Mouse (Mus musculus) common myeloid progenitor, adult 5-6 weeks (primary cell): Measurements from ENCODE around the gene Eva1b. TPM values are rescaled to one million over a fixed set of nuclear protein-coding genes. Genes with fewer than 3 reads are reported as not detected.

ENCODE experiments used
- ATAC-seq: replicated peaks from 2 replicates; pipeline ENCODE4 v1.8.0; 2016; ENCODE audit warnings: low read depth, mild to moderate bottlenecking, moderate TSS enrichment, inconsistent platforms; ENCODE audit not compliant: poor library complexity, severe bottlenecking
- total RNA-seq: library from RNA; stranded (forward); fragments of 200-1000, 187-1606 nt; gene quantifications from 2 replicates; pipeline ENCODE4 v1.2.3, GENCODE M21; 2017

Gene Eva1b
- total RNA-seq, 1 experiment from 2014 or later = 1.0 TPM

DNA sequence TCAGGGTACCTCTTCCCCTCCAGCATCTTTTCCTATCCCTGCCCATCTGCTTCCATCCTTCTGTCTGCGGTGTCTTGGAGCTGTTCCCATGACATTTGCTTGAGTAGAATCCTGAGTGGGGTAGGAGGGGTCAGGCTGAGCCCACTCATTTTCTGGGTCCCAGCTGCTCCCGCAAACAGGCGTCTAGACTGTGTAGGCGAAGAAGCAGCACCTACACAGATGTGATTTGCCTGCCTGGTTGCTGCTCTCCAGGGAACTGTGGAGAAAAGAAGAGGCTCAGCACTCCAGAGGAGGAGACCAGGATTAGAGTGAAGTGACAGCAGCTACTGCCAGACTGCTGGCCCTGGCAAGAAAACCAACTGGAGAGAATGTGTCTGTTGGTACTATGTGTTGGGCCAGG, 28.9 kb upstream of the Eva1b start:
- no peak for ATAC-seq

DNA sequence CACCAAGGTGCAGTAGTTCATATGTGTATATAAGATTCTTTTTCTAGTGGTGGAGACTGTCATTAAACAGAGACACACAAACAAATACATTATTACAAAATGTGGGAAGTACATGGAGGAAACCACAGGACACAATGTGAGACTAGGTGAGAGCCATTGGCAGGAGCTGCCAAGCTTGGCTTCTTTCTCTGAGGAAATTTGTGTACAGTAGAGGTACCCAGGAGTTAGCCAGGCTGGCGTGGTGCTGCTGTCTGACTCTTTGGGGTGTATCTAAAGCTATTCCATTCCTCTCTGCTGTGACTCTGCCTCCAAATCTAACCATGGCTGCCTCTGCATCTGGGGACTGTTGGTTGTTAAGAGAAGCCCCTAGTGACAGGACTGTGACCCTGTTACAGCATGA, 28.5 kb upstream of the Eva1b start:
- no peak for ATAC-seq

DNA sequence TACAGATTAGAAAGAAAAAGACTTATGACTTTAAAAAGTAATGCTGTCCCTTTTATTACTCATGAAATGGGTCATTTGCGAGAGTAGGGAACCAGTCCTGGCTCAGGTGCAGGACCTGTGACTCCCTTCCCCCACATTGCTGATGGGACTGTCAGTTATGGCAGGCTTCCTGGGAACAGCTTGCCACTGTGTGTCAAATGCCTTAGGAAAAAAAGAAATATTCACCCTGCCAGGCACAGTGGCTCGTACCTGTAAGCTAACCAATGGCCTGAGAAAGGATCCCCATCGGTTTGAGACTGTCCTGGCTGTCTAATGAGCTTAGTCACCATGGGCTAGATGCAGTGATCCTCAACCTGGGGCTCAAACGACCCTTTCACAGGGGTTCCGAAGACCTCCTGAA, 27.5 kb upstream of the Eva1b start:
- no peak for ATAC-seq

DNA sequence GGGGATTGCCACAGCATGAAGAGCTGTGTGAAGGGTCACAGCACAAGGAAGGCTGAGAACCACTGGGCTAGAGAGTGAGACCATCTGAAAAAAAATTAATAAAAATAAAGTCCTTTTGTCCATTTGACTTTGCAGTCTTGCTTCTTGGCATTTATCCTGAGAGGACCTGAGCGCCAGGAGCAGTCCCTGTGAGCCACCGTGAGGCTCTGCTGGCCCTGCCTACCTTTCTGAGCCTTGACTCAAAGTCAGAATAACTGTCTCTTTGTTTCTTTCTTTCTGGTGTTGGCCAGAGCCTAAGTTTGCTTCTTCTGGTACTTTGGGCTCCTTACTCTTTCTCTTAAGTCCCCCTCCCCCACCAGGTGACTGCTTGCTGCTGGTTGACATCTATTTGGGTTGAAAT, 27.0 kb upstream of the Eva1b start:
- no peak for ATAC-seq

DNA sequence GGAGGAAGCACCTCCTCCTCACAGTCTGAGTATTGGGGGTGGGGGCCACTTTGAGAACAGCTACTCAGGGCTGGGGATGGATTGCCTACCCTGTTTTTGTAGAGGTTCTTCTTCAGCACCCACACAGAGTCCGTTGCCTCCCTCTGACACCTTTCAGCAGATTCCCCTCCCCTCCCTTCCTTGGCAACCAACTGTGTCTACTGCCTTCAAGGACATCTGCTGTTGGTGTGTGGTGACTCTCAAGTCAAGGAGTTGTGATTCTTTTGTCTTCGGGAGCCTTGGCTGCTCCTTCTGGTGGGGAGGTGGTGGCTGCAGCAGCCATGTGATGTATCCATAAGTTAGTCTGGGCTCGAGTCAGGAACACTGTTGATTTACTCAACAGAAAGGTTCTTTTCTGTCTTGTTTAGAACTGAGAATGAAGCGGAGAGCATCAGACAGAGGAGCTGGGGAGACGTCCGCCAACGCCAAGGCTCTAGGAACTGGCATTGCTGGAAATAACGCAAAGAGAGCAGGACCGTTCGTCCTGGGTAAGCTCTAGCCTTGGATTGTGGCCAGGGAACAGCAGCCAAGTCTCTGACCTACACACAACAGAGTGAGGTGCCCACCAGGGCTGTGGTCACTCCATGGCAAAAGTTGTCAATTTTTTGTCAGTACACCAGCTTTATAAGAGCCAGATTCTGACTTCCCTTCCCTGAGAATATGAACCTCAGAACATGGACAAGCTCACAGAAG, 24.1 kb upstream of the Eva1b start:
- no peak for ATAC-seq

DNA sequence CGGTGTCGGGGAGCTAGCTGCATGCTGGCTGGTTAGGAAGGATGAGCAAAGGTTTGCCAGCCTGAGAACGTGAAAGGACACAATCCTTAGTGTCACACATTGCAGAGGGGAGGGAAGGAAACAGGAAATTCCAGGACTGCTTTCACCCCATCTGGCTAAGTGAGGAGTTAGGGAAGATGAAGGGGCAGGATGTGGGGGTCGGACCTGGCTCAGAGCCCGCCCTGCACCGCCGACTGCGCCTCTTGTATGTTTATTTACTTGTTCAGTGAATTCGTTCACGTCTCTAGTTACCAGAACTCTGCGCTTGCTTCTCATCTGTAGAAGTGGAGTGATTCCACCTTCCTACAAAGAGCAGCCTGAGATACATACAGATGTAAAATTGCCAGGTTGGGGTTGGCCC, 17.0 kb upstream of the Eva1b start:
- ATAC-seq = no peak

DNA sequence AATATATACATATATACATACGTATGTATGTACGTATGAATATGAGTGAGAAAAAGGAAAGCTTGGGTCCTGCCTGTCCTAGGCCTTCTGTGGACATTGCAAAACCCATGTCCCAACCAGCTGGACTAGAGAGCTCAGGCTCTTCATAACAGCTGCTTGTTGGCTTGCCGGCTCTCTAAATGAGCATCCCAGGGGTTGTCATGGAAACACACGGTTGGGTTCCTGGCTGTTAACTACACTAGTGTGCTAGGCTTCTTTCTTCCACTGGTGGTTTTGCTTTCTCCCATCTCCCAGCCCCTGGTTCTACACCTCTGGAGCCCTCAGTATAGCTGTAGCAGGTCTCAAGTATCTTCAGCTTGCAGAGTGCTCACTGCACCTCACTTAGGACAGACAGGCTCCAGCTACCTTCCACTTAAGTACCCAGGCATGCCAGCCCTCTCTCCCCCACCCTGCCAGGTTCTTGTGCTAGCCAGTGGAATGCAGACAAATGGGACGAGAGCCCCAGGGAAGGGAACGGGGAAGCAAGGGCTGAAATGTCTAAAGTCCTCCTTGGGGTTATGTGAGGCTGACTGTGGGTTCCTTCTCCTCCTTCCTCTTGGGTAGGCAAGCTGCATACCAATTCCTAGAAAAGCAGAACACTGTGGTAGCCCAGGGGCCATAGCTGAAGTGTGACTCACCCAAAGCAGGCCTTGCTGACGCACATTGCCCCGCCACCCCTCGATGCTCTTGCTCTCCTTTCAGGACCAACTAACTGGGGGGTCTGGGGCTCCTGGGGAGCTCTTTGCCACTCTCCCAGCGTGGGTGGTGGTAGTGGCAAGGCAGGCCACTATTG, 16.0 kb upstream of the Eva1b start:
- peak; percentile 97 for ATAC-seq

DNA sequence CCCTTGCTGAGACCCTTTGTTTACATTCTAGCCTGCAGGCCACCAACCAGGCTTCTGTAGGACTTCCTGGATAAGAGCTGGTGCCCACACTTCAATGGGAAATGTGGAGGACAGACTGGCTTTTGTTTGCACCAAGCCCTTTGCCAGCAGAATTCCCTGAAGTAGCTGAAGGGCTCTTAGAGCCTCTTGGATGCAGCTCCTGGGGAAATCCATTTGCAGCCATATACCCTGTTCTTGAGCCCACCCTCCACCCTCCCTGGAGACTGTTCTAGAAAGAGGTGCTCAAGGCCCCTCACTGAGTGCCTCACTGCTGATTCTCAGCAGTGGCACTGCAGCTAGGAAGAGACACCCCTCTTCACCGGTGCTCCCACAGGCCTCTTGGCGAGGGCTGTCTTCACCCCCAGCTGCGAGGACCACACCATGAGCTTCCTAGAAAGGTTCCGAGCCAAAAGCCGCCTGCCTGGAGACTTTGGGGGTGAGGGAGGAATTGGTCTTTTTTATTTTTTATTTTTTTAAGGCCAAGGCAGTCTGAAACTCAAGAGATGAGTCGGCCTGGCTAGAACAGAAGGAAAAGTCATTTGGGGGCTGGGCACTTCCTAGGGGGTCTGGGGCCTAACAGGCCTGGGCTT, 14.8 kb upstream of the Eva1b start:
- no peak for ATAC-seq

DNA sequence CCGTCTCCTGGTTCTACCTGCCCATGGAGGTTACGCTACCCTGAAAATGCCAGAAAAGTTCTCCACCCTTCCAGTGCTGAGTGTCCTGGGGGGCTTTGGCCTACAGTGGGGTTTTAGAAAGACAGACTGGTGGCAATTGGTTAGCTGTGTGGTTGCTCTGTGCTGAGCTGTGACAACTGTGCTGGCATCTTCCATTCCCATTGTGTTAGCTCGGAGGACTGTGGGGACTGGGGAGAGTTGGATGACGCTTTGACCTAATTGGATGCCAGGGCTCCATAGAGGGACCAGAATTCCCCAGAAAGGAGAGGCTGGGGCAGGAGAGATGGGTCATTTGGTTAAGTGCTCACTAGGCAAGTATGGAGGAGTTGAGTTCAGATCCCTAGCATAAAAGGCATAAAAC, 13.3 kb upstream of the Eva1b start:
- ATAC-seq = no peak

DNA sequence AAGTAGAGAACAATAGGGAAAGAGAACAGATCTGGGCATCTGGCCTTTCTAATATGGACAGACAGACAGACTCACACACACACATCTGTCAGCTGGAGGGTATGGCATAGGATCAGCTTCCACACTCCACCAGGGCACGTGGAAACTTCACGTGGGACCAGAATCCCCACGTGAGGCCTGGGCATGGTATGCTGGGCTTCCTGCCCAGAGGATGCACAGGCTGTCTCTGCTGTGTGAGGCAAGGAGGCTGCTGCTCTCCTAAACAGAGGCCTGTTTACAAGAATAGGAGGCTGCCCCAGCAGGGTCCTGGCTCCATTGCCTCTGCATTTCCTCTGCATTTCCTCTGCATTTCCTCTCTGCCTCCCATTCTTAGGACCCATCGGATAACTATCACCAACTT, 12.9 kb upstream of the Eva1b start:
- no peak for ATAC-seq

DNA sequence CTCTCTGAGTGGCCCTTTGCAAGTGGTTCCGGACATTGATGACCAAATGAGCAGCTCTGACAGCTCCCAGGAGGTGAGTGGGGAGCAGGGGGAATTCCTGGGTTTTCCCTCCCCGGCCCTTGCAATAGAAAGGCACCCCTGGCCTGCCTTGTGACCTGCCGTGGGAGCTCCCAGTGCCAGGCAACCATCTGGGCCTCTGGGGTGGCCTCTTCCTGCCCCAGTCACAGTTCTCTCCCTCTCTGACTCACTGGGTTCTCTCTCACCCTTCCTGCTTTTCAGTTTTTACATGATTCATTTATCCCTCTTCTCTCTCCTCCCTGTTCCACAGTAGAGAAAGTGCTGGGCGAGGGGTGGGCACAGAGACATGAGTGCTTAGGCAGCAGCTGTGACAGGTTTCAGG, 9.8 kb upstream of the Eva1b start:
- no peak for ATAC-seq

DNA sequence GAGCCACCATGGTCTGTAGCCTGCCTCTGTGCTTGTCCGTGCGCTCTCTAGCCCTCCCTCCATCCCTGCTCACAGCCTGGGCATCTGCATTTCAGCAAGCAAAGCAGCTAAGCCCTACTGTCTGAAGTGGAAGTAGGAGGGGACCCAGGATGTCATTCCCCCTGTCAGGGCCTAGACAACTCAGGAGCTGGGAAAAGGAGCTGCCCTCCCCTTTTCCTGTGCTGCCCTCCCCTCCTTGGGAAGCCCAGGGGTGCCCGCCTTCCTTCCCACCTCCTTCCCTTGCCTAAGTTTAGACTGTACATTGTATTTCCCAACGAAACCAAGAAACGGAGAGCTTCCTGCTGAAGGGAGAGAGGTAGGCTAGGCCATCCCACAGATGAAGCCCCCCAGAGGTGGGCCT, 6.5 kb upstream of the Eva1b start:
- ATAC-seq = no peak

DNA sequence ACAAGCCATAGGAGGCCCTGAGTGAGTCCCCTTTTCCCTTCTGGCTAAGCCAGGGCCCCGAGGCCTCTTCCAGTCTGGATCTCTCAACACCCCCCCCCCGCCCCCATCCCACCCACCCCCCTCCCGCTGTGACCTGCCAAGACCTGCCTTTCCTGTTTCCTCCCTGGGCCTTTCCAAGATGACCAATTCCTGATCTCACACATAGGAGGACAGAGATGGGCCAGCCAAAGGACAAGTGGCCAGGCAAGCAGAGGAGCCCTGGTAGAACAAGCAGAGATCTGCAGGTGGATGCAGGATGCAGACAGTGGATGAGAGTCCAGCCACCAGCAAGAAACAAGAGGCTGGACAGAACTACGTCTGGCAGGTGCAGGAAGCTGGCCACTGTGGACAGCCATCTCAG, 2.1 kb upstream of the Eva1b start:
- no peak for ATAC-seq

DNA sequence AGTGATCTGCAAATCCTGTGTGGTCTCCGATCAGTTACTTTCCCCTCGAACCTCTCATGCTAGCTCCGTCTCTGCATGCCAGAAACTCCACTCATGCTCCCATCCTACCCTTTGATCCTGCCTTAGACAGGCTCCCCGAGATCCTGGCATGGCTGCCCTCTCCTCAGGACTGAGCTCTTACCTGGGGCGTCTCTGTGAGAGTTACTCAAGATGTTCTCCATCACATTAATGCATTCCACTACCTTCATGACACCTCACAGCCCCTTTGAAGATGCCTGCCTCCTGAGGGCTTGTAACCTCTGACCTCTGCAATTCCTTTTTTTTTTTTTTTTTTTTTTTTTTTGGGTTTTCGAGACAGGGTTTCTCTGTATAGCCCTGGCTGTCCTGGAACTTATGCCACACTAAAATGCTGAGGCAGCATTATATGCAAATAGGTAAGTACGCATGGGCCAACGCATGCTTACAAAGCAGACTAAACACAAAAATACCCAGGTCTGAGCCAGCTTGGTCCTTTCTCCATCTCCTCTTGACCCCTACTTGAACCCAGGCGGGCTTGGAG, 491 bp upstream of the Eva1b start:
- no peak for ATAC-seq

DNA sequence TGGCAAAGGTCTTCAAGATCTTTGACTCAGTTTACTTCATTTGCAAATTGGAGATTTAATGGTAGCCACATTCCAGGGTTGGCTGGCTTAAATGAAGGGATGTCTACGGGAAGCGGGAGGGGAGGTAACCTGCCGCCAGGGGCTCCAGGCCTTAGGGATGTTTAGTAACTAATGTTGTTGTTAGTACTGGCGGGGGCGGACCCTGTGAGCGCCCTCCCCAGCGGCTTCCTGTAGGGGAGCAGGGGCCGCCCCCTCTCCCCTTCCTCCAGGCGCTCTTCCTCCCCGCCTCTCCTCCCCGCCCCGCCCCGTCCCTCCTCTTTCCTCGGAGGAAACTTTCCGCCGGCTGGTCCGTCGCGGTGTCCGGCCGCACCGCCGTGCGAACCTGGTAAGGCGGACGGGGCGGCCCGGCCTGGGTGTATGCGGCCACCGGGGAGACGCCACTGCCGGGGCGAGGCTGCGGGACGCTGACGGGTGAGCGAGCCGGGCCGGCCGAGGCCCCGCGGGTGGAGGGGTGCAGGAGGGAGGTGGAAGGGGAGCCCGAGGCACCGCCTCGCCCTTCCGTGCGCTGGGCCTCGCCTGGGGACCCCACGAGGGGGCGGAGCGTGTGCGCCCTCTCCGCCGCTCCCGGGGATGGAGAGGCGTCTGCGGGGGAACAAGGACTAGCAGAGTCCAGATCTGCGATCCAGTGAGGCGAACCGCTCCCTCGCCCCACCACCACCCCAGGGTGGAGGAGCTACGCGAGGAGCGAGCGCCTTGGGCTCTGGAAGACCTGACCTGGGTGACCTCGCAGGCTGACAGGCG, 817 bp downstream of the Eva1b start:
- ATAC-seq = peak; percentile 68

DNA sequence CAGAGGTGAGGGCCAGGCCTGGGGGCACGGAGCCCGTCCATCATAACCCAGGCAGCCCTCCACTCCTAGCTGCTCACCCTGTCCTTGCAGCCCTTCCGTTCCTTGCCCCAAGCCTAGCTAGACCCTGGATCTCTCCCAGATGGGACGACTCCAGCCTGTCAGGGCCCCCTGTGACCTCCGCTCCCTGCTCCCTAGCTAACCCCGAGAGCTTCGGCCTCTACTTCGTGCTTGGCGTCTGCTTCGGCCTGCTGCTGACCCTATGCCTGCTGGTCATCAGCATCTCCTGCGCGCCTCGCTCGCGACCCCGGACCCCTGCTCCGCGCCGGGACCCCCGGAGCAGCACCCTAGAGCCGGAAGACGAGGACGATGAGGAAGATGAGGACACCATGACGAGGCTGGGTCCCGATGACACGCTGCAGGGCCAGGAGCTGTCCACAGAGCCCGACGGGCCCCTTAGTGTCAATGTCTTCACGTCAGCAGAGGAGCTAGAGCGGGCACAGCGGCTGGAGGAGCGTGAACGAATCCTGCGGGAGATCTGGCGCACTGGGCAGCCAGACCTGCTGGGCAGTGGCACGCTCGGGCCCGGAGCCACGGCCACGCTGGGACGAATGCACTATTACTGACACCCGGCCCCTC, 1.6 kb downstream of the Eva1b start:
- ATAC-seq = no peak

DNA sequence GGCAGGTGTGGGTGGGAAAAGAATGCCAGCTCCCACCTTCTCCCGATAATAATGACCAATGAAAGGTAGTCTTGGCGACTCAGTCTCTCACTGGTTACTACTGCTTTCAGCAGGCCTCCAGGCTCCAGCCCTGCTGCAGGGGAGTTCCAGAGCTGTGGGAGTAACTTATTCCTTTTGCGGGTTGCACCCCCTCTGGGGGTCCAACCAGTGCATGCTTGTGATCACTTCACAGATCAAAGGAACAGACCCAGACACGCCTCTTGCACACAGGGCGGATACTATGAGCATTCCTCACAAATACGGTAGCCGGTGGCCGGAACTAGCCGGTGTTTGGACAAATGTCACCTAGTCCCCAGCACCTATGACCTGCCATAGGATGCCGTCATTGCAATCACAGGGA, 2.3 kb downstream of the Eva1b start:
- ATAC-seq = no peak

DNA sequence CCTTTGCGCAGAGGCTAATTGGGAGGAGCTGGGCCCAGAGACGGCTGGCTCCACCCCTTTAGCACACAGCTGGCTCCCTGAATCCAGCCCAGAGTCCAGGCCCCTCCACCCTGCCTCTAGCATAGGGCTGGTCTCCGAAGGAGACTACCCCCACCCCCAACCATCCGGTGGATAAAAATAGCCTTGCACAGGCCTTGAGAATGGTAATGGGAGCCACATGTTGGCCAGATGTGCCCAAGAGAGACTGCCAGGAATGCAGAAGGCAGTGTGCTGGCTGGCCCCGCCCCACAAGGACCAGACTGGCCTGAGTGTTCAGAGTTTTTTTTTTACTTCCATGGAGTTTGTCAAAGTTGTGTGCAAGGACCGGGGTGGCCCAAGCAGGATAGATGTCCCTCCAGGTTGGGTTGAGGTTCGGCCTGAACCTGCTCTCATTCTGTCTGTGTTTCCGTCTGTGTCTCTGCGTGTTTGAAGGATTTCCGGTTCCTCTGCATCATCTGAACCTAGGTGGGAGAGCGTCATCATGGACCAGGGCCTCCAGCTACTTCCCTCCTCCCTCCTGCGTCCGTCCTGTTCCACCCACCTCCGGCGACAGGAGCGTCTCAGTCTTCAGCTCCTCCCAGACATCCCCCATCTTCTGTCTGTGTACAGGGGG, 2.9 kb downstream of the Eva1b start:
- ATAC-seq = no peak

DNA sequence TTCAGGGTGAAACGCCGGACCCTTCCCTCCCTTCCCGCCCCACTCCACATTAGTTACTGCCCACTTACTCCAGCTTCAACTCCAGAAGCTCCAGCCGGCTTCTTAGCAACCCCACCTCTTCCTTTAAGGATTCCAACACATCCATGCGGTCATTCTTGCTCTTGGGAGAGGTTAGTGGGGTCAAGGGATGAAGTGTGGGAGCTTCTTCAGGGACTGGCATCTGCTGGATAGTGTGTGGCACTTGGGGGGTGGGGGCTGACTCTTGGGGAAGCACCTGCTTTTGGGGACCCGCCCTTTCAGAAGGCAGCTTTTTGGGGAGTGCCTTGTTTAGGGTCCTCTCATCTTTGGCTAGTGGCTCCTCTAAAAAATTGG, 3.4 kb downstream of the Eva1b start:
- no peak for ATAC-seq
